Mouse (Mus musculus) midbrain, embryonic 15.5 days (tissue): ENCODE measurements around the gene Zdhhc3. TPM values are rescaled to one million over a fixed set of nuclear protein-coding genes. Genes with fewer than 3 reads are reported as not detected.

Experiments used
- ATAC-seq: fragments of 200-750 bp; cut with Nextera tagmentation; replicated peaks from 2 replicates; pipeline ENCODE4 v1.8.0; 2017; ENCODE audit warnings: moderate TSS enrichment
- H3K27ac ChIP-seq: fragments of 300-500 bp; sonication (generic); 2 replicates; pipeline ENCODE4 v1.5.1; 2015; ENCODE audit warnings: mild to moderate bottlenecking, inconsistent platforms
- H3K27me3 ChIP-seq: fragments of 300-500 bp; sonication (generic); replicated peaks from 2 replicates; pipeline ENCODE4 v1.6.1; 2015; ENCODE audit warnings: inconsistent platforms
- H3K36me3 ChIP-seq: fragments of 300-500 bp; sonication (generic); replicated peaks from 2 replicates; pipeline ENCODE4 v1.6.1; 2015; ENCODE audit warnings: inconsistent platforms
- H3K4me1 ChIP-seq: fragments of 300-500 bp; sonication (generic); 2 replicates; pipeline ENCODE4 v1.6.1; 2015; ENCODE audit warnings: inconsistent platforms
- H3K4me2 ChIP-seq: fragments of 300-500 bp; sonication (generic); 2 replicates; pipeline ENCODE4 v1.6.1; 2015; ENCODE audit warnings: inconsistent platforms, mild to moderate bottlenecking, moderate library complexity
- H3K4me3 ChIP-seq: fragments of 300-500 bp; sonication (generic); 2 replicates; pipeline ENCODE4 v1.5.1; 2015; ENCODE audit warnings: mild to moderate bottlenecking, inconsistent platforms
- H3K9ac ChIP-seq: fragments of 300-500 bp; sonication (generic); 2 replicates; pipeline ENCODE4 v1.6.1; 2015; ENCODE audit warnings: mild to moderate bottlenecking, inconsistent platforms
- H3K9me3 ChIP-seq: fragments of 300-500 bp; sonication (generic); 2 replicates; pipeline ENCODE4 v1.6.1; 2016; ENCODE audit warnings: inconsistent platforms
- WGBS: fragments of 180-500 bp; shearing (Covaris S2); methylation state at CpG from one replicate; pipeline ENCODE4 v1.1.7; 2015; ENCODE audit warnings: mixed read lengths; 5-methylcytosine and 5-hydroxymethylcytosine counted together
- polyA plus RNA-seq: library from polyadenylated mRNA; unstranded; fragments of >200 nt; fragmentation: Nextera tagmentation; extraction: Ambion mirVana; gene quantifications from 2 replicates; pipeline ENCODE4 v1.2.1, GENCODE M21; 2015

Gene Zdhhc3
- polyA plus RNA-seq, 1 experiment from 2014 or later, result 88.5 TPM

DNA sequence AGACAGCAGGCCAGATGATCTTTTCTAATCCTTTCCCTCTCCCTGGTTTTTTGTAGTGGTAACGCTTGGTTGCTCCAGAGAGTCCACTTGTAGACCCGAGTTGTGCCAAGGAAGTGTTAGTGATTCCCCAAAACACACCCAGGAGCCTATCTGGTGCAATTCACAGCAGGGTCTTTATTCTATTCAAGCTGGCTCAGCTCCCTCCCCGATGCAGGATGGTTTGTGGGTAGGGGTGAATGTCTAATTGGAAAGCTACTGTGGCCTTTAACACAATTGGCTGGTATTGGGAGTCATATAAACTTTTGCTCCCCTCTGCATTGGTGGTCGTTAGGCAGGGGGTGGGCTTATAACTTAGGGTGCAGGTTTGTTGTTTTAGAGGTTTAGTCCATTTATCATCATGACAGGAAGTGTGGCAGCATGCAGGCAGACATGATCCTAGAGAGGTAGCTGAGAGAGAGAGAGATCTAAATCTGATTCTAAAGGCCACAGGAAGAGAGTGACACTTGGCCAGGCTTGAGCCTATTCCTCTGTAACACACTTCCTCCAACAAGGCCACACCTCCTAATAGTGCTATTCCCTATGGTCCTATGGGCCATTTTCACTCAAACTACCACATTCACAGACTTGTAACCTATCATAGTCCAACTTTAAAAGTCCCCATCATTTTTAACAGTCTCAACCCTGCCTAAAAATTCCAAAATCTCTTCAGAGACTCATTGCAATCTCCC, 27.0 kb upstream of the Zdhhc3 start:
- H3K9ac ChIP-seq, result no peak overlapping the region
- peak overlapping the region; percentile 32; the same call in 1 of the 2 replicates for H3K27ac ChIP-seq
- no peak overlapping the region for H3K4me3 ChIP-seq
- peaks cover 30% of the 10 kb centered on the region for H3K36me3 ChIP-seq
- ATAC-seq, result no peak
- H3K4me1 ChIP-seq, result no peaks in the 10 kb centered on the region
- H3K4me2 ChIP-seq, result no peak overlapping the region
- H3K27me3 ChIP-seq, result no peaks in the 10 kb centered on the region
- WGBS, result 79% methylated on average over 4 of the region's 4 CpGs
- no peaks in the 10 kb centered on the region for H3K9me3 ChIP-seq

DNA sequence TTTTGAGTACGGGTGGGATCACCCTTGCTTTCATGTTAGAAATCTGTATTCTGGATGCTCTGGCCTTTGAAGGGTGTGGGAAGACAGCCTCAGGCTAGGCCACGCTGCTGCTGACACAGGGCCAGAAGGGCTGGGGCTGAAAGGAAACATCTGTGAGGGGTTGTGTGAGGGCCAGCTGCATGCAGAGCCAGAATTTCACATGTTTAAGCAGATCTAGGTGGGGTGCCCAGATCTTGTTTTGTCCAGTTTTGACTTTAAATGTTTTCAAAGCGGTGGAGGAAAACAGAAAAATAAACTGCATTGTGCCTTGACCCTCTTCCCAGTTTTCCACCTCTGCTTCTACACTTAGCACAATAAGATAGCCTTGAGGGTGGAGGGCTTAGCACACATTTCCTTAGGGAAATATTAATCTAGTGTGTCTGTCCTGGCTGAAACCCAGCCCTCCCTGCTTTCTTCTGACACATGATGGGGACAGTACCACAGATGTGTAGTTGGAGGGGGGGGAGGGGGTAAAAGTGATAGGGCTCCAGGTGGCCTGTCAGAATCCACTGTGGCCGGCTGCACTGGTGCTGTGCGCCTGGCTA, 26.0 kb upstream of the Zdhhc3 start:
- Histone ChIP-seq H3K9me3 (no peaks in the 10 kb centered on the region), H3K36me3 (peaks cover 35% of the 10 kb centered on the region), H3K4me3 (no peak overlapping the region), H3K27me3 (no peaks in the 10 kb centered on the region), H3K4me1 (no peaks in the 10 kb centered on the region), H3K4me2 (no peak overlapping the region), H3K9ac (no peak overlapping the region), H3K27ac (peak overlapping the region; percentile 32; the same call in 1 of the 2 replicates)
- WGBS, result 69% methylated on average over 5 of the region's 5 CpGs
- 0 out of 2 replicates have a peak, but pooled peaks have one; percentile 30 for ATAC-seq

DNA sequence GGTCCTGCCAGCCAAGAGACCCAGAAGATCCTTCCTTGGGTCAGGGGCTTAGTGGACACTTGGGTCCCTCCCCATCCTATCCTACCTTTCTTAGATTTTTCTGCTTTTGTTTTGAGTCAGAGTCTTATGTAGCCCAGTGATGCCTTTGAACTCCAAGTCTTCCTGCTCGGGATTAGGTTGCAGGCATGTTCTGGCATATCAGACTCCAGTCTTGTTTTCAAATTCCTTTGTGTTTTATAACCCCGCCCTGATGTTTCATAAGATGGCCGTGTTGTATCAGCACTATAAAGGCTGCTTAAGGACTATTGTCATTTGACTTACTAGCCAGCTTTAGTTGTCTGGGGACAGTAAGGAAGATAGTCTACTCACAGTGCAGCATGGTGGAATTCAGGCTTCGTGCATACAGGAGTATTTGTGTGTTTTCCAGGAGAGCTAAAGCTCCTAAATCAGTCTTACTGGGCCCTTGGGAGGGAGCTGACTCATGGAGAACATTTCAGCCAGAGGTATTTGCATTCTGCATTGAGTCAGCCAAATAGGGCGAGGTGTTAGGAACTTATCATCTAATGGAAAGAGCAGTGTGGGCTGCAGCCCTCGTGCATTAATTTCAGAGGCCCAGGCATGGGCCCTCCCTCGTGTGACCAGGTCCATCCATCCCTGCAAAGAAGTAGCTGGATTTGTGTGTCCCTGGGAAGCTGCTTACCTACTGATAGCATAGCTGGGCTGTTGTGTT, 24.1 kb upstream of the Zdhhc3 start:
- ATAC-seq, result no peak
- 91% methylated on average over 7 of the region's 7 CpGs for WGBS

DNA sequence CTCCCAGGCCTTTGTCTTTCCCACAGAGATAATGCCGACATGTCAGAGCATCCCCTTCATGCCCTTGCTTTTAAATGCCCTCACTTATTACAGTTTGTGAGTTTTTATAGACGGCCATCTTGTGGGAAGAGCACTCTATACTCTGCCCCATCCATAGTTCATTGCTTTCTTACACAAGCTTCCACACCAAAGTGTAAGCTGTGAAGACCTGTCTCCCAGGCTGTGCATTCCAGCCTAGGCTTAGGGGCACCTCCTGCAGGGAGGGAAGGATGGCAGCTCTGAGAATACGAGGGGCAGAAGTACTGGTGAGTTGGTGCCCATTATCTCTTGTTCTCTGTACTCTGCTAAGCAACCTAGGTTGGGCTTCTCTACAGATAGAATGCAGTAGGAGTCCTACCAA, 20.0 kb upstream of the Zdhhc3 start:
- Histone ChIP-seq H3K4me2 (no peak overlapping the region), H3K9ac (no peak overlapping the region), H3K9me3 (no peaks in the 10 kb centered on the region), H3K36me3 (peaks cover 74% of the 10 kb centered on the region), H3K27ac (no peak overlapping the region), H3K4me3 (no peak overlapping the region), H3K4me1 (no peaks in the 10 kb centered on the region), H3K27me3 (no peaks in the 10 kb centered on the region)
- WGBS, result 90% methylated on average over 3 of the region's 3 CpGs
- ATAC-seq, result no peak

More for the DNA sequence above, 24.1 kb upstream of the Zdhhc3 start:
- Histone ChIP-seq H3K4me1 (no peaks in the 10 kb centered on the region), H3K4me3 (no peak overlapping the region), H3K27ac (no peak overlapping the region), H3K27me3 (no peaks in the 10 kb centered on the region), H3K9ac (no peak overlapping the region), H3K4me2 (no peak overlapping the region), H3K36me3 (peaks cover 53% of the 10 kb centered on the region), H3K9me3 (no peaks in the 10 kb centered on the region)

GRCm38 (mm10) chr9:123127663-123128062, 14.7 kb upstream of the Zdhhc3 start:
- Histone ChIP-seq H3K4me2 (no peak overlapping the region), H3K4me3 (no peak overlapping the region), H3K9ac (no peak overlapping the region), H3K36me3 (peaks cover 45% of the 10 kb centered on the region), H3K27me3 (no peaks in the 10 kb centered on the region), H3K27ac (no peak overlapping the region), H3K9me3 (no peaks in the 10 kb centered on the region), H3K4me1 (no peaks in the 10 kb centered on the region)
- ATAC-seq, result no peak
- WGBS, result 95% methylated on average over 6 of the region's 6 CpGs

DNA sequence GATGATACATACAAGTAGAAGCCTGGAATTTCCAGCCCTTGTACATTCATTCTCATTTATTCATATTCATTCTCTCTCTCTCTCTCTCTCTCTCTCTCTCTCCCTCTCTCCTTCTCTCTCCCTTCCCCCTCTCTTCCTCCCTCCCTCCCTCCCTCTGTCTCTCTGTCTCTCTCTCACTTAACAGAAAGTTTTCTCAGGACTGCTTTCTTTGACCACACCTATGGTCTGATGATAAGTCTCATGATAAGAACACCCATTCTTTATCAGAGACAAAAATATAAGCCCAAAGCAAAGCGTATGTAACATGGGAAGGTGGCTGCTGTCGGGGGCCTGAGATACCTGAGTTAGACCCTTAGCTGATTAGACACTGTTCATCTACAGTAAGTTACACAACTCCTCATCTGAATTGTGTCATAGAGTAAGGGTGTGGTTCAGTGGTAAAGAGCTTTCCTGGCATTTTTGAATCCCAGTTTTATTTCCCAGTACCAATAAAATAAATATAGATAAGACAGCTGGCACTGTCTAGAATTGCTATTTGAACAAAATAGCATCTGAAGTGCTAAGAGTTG, 11.5 kb upstream of the Zdhhc3 start:
- Histone ChIP-seq H3K4me3 (no peak overlapping the region), H3K36me3 (peaks cover 42% of the 10 kb centered on the region), H3K9me3 (no peaks in the 10 kb centered on the region), H3K4me1 (no peaks in the 10 kb centered on the region), H3K27me3 (no peaks in the 10 kb centered on the region), H3K27ac (no peak overlapping the region), H3K9ac (no peak overlapping the region), H3K4me2 (no peak overlapping the region)
- 93% methylated on average over 2 of the region's 2 CpGs for WGBS
- no peak for ATAC-seq

- Histone ChIP-seq H3K4me3 (no peak overlapping the region), H3K9ac (no peak overlapping the region), H3K27me3 (no peaks in the 10 kb centered on the region), H3K27ac (no peak overlapping the region), H3K4me2 (no peak overlapping the region), H3K4me1 (no peaks in the 10 kb centered on the region), H3K9me3 (no peaks in the 10 kb centered on the region), H3K36me3 (peaks cover 45% of the 10 kb centered on the region)
- WGBS, result 95% methylated on average over 6 of the region's 6 CpGs
- ATAC-seq, result no peak
These were observed 10.8 kb upstream of the Zdhhc3 start for GRCm38 (mm10) chr9:123123571-123124412.

DNA sequence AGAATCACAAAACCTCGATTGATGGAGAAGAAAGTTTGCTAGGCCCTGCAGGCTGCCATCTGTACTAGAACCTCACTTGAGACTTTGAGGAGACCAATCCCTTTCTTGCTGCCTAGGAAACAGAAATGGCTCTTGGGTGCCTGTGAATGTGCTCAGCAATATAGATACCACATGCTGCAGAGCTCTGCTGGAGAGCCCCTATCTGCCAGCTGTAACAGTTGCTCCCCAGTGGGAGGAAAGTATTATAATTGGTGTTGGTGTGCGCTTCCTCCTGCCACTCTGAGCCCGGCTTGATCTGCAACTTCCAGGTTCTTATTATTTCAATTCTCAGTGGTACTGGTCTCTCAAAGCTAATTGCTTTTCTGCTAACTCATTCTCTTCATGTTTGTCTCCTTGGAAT, 10.0 kb upstream of the Zdhhc3 start:
- no peak overlapping the region for H3K9ac ChIP-seq
- H3K4me3 ChIP-seq, result no peak overlapping the region
- H3K36me3 ChIP-seq, result peaks cover 38% of the 10 kb centered on the region
- no peaks in the 10 kb centered on the region for H3K4me1 ChIP-seq
- no peak overlapping the region for H3K27ac ChIP-seq
- no peaks in the 10 kb centered on the region for H3K27me3 ChIP-seq
- no peaks in the 10 kb centered on the region for H3K9me3 ChIP-seq
- WGBS, result 93% methylated on average over 3 of the region's 3 CpGs
- ATAC-seq, result no peak
- H3K4me2 ChIP-seq, result no peak overlapping the region

- ATAC-seq, result no peak
- WGBS, result 91% methylated on average over 1 of the region's 1 CpGs
These were observed 2.6 kb upstream of the Zdhhc3 start for GRCm38 (mm10) chr9:123115566-123115965.

GRCm38 (mm10) chr9:123113931-123114330, 926 bp upstream of the Zdhhc3 start:
- no peak for ATAC-seq
- 64% methylated on average over 6 of the region's 6 CpGs for WGBS

More at GRCm38 (mm10) chr9:123115566-123115965, 2.6 kb upstream of the Zdhhc3 start:
- H3K27me3 ChIP-seq, result no peaks in the 10 kb centered on the region
- no peak overlapping the region for H3K4me2 ChIP-seq
- peaks cover 22% of the 10 kb centered on the region for H3K4me1 ChIP-seq
- peaks cover 20% of the 10 kb centered on the region for H3K36me3 ChIP-seq
- H3K27ac ChIP-seq, result no peak overlapping the region
- H3K4me3 ChIP-seq, result no peak overlapping the region
- H3K9ac ChIP-seq, result no peak overlapping the region
- H3K9me3 ChIP-seq, result no peaks in the 10 kb centered on the region

DNA sequence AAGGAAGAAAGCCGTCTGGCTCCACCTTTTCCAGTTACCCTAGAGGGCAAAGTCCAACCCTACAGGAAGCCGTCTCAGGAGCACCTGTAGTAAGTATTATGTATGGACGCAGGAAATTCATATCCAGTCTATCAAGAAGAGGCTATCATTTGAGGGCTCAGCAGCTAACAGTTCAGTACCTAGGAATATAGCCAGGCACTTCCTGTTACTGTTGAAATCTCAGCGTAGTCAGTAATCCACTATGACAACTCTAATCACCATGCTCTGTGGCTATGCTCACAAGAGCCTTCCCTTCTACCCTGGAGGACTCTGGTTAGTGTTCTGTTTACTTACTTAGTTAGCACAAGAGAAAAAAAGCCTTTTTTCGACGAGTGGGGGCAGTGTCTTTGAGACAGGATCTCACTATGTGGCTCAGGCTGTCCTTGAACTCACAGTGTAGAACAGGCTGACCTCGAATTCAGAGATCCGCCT, 1.2 kb downstream of the Zdhhc3 start:
- Histone ChIP-seq H3K27ac (no peak overlapping the region), H3K4me1 (peaks cover 22% of the 10 kb centered on the region), H3K36me3 (0 out of 2 replicates have a peak, but pooled peaks cover 2% of the 10 kb centered on the region), H3K9me3 (no peaks in the 10 kb centered on the region), H3K4me2 (peak overlapping the region; percentile 93), H3K9ac (no peak overlapping the region; the same call in 1 of the 2 replicates), H3K4me3 (peak overlapping the region; percentile 81), H3K27me3 (no peaks in the 10 kb centered on the region)
- ATAC-seq, result no peak
- WGBS, result 66% methylated on average over 8 of the region's 8 CpGs

More at GRCm38 (mm10) chr9:123113931-123114330, 926 bp upstream of the Zdhhc3 start:
- Histone ChIP-seq H3K4me1 (peaks cover 22% of the 10 kb centered on the region), H3K27me3 (no peaks in the 10 kb centered on the region), H3K36me3 (peaks cover 4% of the 10 kb centered on the region; the same call in 1 of the 2 replicates), H3K27ac (peak overlapping the region; percentile 96), H3K4me3 (peak overlapping the region; percentile 81), H3K9me3 (no peaks in the 10 kb centered on the region), H3K9ac (peak overlapping the region; percentile 93), H3K4me2 (peak overlapping the region; percentile 93)
